Mouse (Mus musculus) limb, embryonic 14.5 days (tissue): ENCODE measurements at regions not wholly inside any gene's neighbourhood (a gene's known extent, or its start where the extent isn't known, plus 50 kb on each side); places are given as distances from the start of the nearest gene placed in this dataset.

Experiments used
- ATAC-seq: fragments of 200-750 bp; cut with Nextera tagmentation; 2 replicates; pipeline ENCODE4 v1.8.0; 2017; ENCODE audit warnings: low read depth, moderate number of reproducible peaks, moderate TSS enrichment; ENCODE audit not compliant: low FRiP score
- DNase-seq: peaks from one replicate; pipeline ENCODE4 v3.0.0-alpha.2; 2015; ENCODE audit warnings: low spot score
- H3K27ac ChIP-seq: fragments of 300-500 bp; sonication (generic); replicated peaks from 2 replicates; pipeline ENCODE4 v1.5.1; 2014; ENCODE audit warnings: low read depth, mild to moderate bottlenecking, low read length, moderate library complexity, mixed read lengths
- H3K27me3 ChIP-seq: fragments of 300-500 bp; sonication (generic); 2 replicates; pipeline ENCODE4 v1.6.1; 2014; ENCODE audit warnings: low read length, mixed read lengths; ENCODE audit not compliant: control insufficient read depth, insufficient read depth
- H3K36me3 ChIP-seq: fragments of 300-500 bp; sonication (generic); 2 replicates; pipeline ENCODE4 v1.6.1; 2014; ENCODE audit warnings: mild to moderate bottlenecking, low read length, moderate library complexity, mixed read lengths; ENCODE audit not compliant: control insufficient read depth, insufficient read depth
- H3K4me1 ChIP-seq: fragments of 300-500 bp; sonication (generic); 2 replicates; pipeline ENCODE4 v1.6.1; 2014; ENCODE audit warnings: antibody characterized with exemption, low read length, mixed read lengths; ENCODE audit not compliant: control insufficient read depth, insufficient read depth
- H3K4me2 ChIP-seq: fragments of 300-500 bp; sonication (generic); replicated peaks from 2 replicates; pipeline ENCODE4 v1.6.1; 2014; ENCODE audit warnings: low read depth, mild to moderate bottlenecking, low read length, moderate library complexity; ENCODE audit not compliant: severe bottlenecking
- H3K4me3 ChIP-seq: fragments of 300-500 bp; sonication (generic); replicated peaks from 2 replicates; pipeline ENCODE4 v1.5.1; 2014; ENCODE audit warnings: low read length
- H3K9ac ChIP-seq: fragments of 300-500 bp; sonication (generic); 2 replicates; pipeline ENCODE4 v1.6.1; 2014; ENCODE audit warnings: mild to moderate bottlenecking, low read depth, low read length, moderate library complexity; ENCODE audit not compliant: severe bottlenecking
- H3K9me3 ChIP-seq: fragments of 300-500 bp; sonication (generic); 2 replicates; pipeline ENCODE4 v1.6.1; 2016; ENCODE audit warnings: low read length; ENCODE audit not compliant: control insufficient read depth
- POLR2A ChIP-seq: fragments of 200-500 bp; IDR thresholded peaks from 2 replicates; pipeline ENCODE4 v1.8.0; 2012; ENCODE audit warnings: inconsistent platforms, mild to moderate bottlenecking, moderate library complexity, borderline replicate concordance; ENCODE audit not compliant: insufficient read depth, insufficient read length; ENCODE audit errors: extremely low read depth
- WGBS: fragments of 180-500 bp; shearing (Covaris S2); extraction: QIAGEN DNeasy Blood & Tissue Kit; methylation state at CpG from one replicate; pipeline ENCODE4 v1.1.7; 2014; 5-methylcytosine and 5-hydroxymethylcytosine counted together

- DNase-seq (no peak), ATAC-seq (no peak)
- no peaks in the 10 kb centered on the region for H3K4me1 ChIP-seq
- no peak overlapping the region for H3K4me2 ChIP-seq
- H3K9me3 ChIP-seq, result no peaks in the 10 kb centered on the region
- no peak overlapping the region for H3K9ac ChIP-seq
- no peak overlapping the region for H3K4me3 ChIP-seq
- H3K36me3 ChIP-seq, result no peaks in the 10 kb centered on the region
- 72% methylated on average over 3 of the region's 3 CpGs for WGBS
- H3K27ac ChIP-seq, result no peak overlapping the region
- TF ChIP-seq POLR2A, result no peak
- no peaks in the 10 kb centered on the region for H3K27me3 ChIP-seq
Measured at GRCm38 (mm10) chr9:69587096-69587495, 133.7 kb downstream of the Anxa2 start.

GRCm38 (mm10) chr9:69581236-69581635, 127.8 kb downstream of the Anxa2 start:
- DNase-seq (no peak), ATAC-seq (no peak)
- no peak for TF ChIP-seq POLR2A
- H3K4me1 ChIP-seq, result no peaks in the 10 kb centered on the region
- H3K27ac ChIP-seq, result no peak overlapping the region
- no peak overlapping the region for H3K9ac ChIP-seq
- no peak overlapping the region for H3K4me3 ChIP-seq
- no peaks in the 10 kb centered on the region for H3K36me3 ChIP-seq
- no peak overlapping the region for H3K4me2 ChIP-seq
- H3K9me3 ChIP-seq, result no peaks in the 10 kb centered on the region
- H3K27me3 ChIP-seq, result no peaks in the 10 kb centered on the region

GRCm38 (mm10) chr9:69577661-69578405, 124.4 kb downstream of the Anxa2 start:
- DNase-seq (no peak), ATAC-seq (no peak)
- Histone ChIP-seq H3K36me3 (no peaks in the 10 kb centered on the region), H3K27me3 (0 out of 2 replicates have a peak, but pooled peaks cover 4% of the 10 kb centered on the region), H3K4me3 (no peak overlapping the region), H3K4me1 (no peaks in the 10 kb centered on the region), H3K27ac (no peak overlapping the region), H3K4me2 (no peak overlapping the region), H3K9ac (no peak overlapping the region), H3K9me3 (no peaks in the 10 kb centered on the region)
- TF ChIP-seq POLR2A, result no peak
- WGBS, result 93% methylated on average over 10 of the region's 10 CpGs

- H3K4me3 ChIP-seq, result no peak overlapping the region
- no peak for ATAC-seq
- H3K27ac ChIP-seq, result no peak overlapping the region
- no peak for DNase-seq
- no peak for TF ChIP-seq POLR2A
- H3K4me1 ChIP-seq, result no peaks in the 10 kb centered on the region
- H3K9me3 ChIP-seq, result no peaks in the 10 kb centered on the region
- no peaks in the 10 kb centered on the region for H3K36me3 ChIP-seq
- WGBS, result 13% methylated on average over 14 of the region's 14 CpGs
- H3K27me3 ChIP-seq, result 0 out of 2 replicates have a peak, but pooled peaks cover 4% of the 10 kb centered on the region
- H3K4me2 ChIP-seq, result no peak overlapping the region
- H3K9ac ChIP-seq, result no peak overlapping the region
Measured at GRCm38 (mm10) chr9:69575386-69575785, 122.0 kb downstream of the Anxa2 start.

GRCm38 (mm10) chr9:69568631-69569230, 115.3 kb downstream of the Anxa2 start:
- H3K4me2 ChIP-seq, result no peak overlapping the region
- DNase-seq (no peak), ATAC-seq (no peak)
- H3K4me1 ChIP-seq, result no peaks in the 10 kb centered on the region
- no peaks in the 10 kb centered on the region for H3K36me3 ChIP-seq
- no peak overlapping the region for H3K9ac ChIP-seq
- no peaks in the 10 kb centered on the region for H3K27me3 ChIP-seq
- H3K9me3 ChIP-seq, result no peaks in the 10 kb centered on the region
- no peak for TF ChIP-seq POLR2A
- no peak overlapping the region for H3K4me3 ChIP-seq
- WGBS, result 77% methylated on average over 13 of the region's 13 CpGs
- no peak overlapping the region for H3K27ac ChIP-seq
